Mouse (Mus musculus): Measurements from ENCODE around the gene Arhgap23.

The Arhgap23 gene

GRCm38 (mm10) chr11:97434704-97435454 lies 19.5 kb downstream of the Arhgap23 start:
- peak; percentile 95 for DNase-seq (ENCODE audit: low spot score)

DNA sequence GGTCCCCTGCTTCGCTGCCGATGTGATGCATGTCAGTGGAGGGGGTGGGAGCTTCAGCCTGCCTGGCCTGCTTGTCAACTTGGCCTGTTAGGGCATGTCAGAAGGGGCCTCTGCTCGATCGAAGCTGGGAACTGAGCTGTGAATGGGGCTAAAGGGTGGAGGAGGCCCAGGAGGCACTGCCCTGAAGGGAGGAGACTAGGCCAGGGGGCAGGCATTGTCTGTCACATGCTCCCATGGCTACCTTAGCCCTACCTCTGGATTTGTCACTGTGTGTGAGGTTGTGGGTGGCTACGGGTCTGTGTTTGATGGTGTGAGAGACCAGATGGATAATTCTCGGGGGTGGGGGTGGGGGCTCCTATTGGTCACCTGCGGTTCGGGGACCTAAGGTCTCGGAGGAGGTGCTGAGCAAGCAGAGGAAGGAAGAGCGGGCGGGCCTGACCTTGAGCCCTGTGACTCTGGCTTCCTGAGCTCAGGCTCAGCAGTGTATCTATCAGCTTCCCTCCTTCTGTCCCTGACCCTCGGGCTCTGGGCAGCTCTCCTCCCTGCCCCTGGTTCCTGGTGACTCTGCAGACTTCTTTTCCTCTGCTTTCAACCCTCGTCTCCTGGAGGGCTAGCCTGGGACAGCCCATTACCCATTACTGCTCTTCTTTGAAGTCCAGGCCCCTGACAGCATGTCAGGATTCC lies 20.6 kb downstream of the Arhgap23 start:
- DNase-seq (ENCODE audit: low spot score), result peak; percentile 53

DNA sequence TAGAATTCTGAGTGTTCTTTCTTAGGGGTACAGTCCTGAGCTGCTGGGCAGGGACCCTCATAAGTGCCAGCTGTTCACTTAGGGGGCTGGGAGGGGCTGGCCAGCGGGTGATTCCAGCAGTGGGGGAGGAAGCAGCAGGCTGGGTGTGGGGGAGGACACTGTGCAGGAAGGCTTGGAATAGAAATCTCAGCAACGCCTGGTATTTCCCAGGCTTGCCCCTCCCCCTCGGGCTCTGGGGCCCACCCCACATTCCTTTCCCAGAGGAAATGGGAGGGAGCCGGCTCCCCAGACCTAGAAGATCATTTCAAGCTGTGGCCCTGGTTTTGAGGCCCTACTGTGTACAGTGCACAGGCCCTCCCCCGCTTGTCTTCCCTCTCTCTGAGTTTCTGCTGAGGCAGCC lies 22.4 kb downstream of the Arhgap23 start:
- DNase-seq (ENCODE audit: low spot score), result peak; percentile 91

GRCm38 (mm10) chr11:97438868-97439267 lies 23.5 kb downstream of the Arhgap23 start:
- peak; percentile 74 for DNase-seq (ENCODE audit: low spot score)

DNA sequence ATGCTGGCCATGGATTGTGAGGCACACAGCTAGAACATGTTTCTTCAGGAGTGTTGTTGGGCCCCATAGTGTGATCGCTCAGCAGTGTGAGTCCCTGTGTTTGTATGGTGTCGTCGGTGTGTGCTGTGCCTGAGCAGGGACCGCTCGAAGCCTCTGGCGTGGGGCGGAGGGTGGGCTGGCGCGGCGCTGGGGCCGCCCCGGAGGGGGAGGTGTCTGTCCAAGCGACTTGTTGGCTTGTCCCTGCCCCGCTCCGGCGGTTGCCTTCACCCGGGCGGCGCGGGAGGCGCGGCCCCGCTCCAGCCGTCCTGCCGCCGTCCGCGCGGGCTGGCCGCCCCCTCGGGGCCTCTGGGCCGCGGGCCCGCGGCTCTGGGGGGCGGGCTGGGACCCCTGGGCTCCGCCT lies 24.6 kb downstream of the Arhgap23 start:
- peak; percentile 86 for DNase-seq (ENCODE audit: low spot score)

- no peak for DNase-seq (ENCODE audit: low spot score)
Observed at GRCm38 (mm10) chr11:97440441-97440881, 25.1 kb downstream of the Arhgap23 start.

DNA sequence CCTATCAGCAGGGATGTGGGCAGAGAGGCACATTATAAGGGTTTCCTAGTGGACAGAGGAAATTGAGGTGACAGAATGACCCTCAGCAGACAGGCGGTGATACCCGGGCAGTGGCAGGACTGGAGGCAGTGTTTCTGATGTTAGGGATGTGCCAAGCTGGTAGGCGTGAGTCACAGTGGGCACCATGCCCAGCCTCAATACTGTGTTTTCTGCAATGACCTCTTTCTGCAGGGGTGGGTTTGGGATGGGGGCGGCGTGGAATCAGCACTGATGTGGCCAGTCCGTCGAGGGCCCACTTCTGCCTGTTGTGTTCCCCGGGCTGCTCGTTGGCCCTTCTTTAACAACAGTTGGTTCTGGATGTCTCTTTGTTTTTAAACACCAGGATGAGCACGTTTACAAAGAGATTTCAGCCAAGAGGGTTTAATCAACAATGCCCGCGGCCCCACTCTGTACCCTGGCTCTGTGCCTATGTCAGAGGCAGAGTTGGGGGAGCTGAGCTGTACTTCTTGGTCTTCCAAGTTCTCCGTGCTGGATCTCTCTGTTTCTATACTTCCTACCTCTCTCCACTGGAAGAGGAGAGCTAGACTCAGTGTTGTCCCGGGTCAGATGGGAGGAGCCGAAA lies 25.8 kb downstream of the Arhgap23 start:
- DNase-seq (ENCODE audit: low spot score), result peak; percentile 48

- DNase-seq (ENCODE audit: low spot score), result peak; percentile 50
Observed at GRCm38 (mm10) chr11:97441658-97442125, 26.4 kb downstream of the Arhgap23 start.

DNA sequence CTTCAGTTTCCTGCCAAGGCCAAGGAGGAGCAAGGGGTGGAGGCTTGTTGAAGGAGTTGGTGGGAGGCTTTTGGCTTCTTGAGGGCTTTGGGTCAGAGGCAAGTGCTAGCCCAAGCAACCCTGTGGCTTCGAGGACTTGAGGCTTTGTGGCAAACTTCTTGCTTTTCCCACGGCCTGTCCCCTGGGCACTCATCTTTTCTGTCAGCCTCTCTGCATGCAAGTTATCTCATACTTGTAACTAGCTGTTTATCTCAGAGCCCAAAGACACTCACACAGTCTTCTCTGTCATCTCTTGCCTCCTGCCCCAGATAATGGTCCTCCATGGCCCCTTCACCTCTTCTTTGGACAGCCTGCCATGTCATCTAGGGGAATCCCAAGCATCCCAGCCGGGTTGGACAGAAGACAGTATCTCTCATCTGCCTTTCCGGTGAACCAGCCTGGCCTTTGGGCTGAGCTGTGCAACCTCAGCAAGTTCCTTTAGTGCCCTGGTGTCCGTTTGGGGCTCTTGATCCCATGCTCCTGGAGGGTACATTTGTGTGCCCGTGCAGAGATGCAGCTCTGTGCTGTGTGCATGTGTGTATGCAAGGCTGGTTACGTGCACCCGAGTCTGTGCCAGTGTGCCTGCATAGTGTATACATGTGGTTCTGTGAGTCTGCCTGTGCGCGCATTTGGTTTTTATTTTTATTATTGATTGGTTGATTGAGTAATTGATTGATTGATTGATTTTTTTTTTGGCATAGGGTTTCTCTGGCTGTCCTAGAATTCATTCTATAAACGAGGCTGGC lies 27.8 kb downstream of the Arhgap23 start:
- no peak for DNase-seq (ENCODE audit: low spot score)

DNA sequence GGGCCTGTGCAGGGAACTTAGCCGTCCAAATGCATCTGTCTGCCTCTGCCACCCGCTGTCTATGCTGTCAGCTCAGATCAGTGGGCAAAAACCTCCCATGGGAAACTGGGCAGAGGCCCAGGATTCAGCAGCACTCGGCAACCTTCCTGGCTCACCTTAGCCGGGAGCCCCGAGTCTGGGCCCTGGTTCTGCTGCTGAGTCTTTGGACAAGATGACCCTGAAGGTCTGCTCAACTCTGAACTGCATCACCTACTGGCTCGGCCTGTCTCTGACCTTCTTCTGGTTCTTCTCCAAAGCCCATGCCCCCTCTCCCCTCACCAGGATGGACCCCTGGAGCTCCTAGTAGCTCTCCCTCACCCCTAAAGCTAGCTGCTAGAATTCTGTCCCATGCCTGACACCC lies 30.3 kb downstream of the Arhgap23 start:
- no peak for DNase-seq (ENCODE audit: low spot score)

DNA sequence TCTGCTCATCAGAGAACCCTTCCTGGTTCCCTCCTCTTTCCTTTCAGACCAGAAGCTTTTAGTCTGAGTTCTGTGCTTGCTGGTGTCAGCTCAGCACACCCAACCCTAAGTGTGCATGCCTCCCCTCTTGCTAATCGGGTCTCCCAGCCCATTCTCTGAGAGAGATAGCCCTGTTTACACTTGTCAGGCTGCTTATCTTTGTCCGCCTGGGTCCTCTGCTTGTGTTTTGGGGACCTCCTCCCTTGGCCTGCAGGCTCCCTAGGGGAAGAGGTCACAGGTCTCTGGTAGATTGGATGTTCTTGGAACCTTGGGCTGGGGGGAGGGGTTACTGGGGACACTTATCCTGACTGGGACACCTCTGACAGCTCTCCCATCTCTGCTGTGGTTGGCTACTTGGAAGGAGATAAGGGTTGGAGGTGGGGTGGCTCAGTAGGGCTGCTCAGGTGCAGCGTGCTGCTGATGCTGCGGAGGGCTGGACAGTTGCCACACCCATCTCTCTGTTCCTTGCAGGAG lies 30.7 kb downstream of the Arhgap23 start:
- no peak for DNase-seq (ENCODE audit: low spot score)

GRCm38 (mm10) chr11:97447979-97448378 lies 32.6 kb downstream of the Arhgap23 start:
- DNase-seq (ENCODE audit: low spot score), result no peak

DNA sequence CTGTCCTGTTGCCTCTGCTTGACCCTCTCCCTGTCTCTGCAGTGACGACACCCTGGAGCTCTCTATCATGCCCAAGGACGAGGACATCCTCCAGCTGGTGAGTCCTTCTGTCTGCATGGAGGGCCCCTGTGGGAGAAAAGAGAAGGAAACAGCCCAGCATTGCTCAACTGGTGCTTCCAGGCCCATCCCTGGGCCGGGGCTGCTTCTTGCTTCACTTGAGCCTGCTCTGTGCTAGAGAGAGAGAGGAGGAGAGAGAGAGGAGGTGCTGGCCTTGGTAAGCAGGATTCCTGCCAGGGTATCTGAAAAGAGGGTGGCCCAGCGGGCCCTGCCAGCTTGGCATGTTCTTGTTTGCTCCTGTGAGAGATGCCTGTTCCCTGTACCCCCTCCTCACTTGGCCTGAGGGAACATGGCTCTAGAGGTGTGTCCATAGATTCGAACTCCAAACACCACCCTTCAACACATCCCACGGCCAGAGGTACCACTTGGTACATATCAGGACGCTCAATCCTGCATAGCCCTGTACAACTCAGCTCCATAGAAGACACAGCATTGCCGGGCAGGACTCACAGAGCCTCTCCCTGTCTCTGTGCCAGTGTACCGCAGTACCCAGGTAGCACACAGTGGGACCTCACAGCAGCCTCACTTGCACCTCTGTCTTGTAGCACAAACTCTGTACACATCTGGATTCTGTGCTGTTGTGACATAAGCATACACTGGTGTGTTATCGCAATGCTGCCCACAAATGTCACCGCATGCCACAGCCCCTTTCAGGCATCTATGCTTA lies 33.5 kb downstream of the Arhgap23 start:
- DNase-seq (ENCODE audit: low spot score), result peak; percentile 54

DNA sequence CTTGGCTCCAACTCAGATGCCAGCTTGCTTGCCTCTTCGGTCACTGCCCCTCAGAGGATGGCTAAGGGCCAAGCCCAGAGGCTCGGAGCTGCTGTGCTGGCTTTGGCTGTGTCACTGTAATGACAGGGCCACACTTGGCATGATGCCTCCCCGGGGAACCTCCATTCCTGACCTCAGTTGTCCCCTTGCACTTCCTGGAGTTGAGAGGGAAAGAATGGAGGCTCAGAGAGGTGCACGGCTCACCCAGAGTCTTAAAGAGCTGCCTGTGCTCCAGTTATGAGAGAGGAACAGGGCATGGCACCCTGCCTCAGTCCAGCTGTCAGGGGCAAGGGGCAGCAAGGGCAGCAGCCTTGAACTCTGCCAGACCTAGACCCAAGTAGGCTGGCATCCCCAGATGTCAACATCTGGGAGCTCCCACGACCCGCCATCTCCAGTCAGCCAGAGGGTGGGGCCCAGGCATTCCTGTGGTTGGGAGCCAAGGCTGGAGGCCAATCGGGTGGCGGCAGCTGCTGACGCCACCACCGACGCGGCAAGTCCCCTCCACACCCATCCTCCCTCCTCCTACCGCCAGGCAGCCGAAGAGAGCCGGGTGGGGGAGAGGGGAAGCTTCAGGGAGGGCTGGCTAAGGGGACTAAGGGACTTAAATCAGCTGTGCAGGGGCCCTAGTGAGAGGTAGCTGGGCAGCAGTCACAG lies 34.4 kb downstream of the Arhgap23 start:
- peak; percentile 89 for DNase-seq (ENCODE audit: low spot score)

DNA sequence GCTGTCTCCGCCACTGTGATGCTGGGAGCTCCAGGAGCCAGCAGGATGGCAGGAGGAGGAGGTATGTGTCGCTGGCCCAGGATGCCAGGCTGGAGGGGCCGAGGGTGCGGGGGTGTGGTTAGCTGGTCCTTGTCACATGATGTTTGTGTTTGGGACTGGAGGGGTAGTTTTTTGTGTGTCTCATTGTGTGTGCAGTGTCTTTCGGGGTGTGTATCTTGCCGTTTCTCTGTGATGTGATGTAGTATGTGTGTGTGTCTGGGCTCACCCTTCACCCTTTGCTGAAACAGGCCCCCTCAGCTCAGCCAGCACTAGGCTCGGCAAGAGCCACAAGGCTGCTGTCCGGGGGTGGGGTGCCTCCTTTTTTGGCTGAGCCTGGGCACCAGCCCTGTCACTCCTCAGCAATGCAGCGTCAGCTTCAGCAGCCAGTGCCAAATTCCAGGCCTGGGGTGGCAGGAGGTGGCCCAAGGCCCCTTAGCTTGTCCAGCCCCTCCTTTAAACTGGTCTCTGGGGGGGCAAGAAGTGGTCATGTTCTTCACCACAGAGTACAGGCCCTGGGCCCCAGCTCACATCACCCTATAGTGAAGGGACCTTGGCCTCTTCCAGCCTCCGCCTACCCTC lies 35.1 kb downstream of the Arhgap23 start:
- DNase-seq (ENCODE audit: low spot score), result no peak

DNA sequence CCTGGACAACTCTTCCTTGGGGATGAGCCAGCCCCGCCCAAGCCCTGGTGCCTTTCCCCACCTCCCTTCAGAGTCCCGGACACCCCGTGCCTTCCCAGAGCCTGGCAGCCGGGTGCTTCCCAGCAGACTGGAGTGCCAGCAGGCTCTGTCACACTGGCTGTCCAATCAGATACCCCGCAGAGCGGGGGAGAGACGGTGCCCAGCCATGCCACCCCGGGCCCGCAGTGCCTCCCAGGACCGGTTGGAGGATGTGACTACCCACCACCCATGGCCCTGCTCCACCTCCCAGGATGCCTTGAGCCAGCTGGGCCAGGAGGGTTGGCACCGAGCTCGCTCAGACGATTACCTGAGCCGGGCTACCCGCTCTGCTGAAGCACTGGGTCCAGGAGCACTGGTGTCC lies 36.3 kb downstream of the Arhgap23 start:
- no peak for DNase-seq (ENCODE audit: low spot score)

GRCm38 (mm10) chr11:97457120-97457519 lies 41.8 kb downstream of the Arhgap23 start:
- no peak for DNase-seq (ENCODE audit: low spot score)

DNA sequence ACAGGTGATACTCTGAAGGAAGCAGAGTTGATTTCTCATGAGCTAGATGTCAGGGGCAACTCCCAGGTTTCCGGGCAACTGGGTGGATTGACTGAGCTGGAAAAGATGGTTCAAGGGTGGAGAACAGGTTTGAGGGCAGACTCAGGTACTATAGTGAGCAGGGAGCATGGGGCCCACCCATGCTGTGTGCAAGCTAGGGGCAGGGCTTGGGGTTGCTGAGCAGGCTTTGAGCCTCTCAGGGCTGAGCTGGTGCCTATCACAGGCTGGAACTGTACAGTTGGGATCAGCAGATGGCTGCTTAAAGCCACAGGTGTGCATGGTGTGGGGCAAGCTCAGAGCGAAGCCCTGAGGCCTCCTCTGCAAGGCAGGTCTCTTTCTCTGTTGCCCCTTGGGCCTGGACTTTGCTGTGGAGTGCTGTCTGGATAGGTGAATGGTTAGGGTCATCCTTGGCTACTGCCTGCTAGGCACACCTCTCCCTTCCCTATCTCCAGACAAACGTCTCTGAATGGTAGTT lies 46.0 kb downstream of the Arhgap23 start:
- DNase-seq (ENCODE audit: low spot score), result no peak

DNA sequence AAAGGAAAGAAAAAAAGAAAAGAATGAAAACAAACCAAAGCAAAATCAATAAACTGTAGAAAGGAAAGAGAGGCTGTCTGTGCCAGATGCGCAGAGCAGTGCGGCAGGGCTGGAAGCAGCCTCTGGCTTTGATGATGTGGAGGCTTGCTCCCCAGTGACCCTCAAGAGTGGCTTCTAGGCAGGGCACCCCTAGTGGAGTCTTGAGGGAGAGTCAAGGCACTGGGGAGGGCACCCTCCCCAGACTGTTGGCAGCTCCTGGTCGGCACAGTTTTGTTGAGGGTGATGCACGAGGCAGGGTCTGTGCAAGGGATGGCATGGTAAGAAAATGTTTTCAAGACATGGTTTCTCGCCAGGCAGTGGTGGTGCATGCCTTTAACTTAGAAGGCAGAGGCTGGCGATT lies 47.2 kb downstream of the Arhgap23 start:
- no peak for DNase-seq (ENCODE audit: low spot score)

GRCm38 (mm10) chr11:97463166-97463565 lies 47.8 kb downstream of the Arhgap23 start:
- no peak for DNase-seq (ENCODE audit: low spot score)
